Mouse (Mus musculus): ENCODE results near the gene Prkch.

The Prkch gene

GRCm38 (mm10) chr12:73685875-73686274 lies 101.3 kb downstream of the Prkch start:
- Histone ChIP-seq H3K9me3 (ENCODE audit: low read length) (no peaks in the 10 kb centered on the region), H3K4me1 (replicated peaks; ENCODE audit: low read depth, low read length) (no peaks in the 10 kb centered on the region), H3K27me3 (ENCODE audit: insufficient read depth, low read length) (no peaks in the 10 kb centered on the region)

GRCm38 (mm10) chr12:73686456-73686855 lies 101.9 kb downstream of the Prkch start:
- Histone ChIP-seq H3K4me3 (replicated peaks; ENCODE audit: low read length) (no peak overlapping the region), H3K4me1 (replicated peaks; ENCODE audit: low read depth, low read length) (no peaks in the 10 kb centered on the region), H3K36me3 (ENCODE audit: insufficient read depth, low read length) (no peaks in the 10 kb centered on the region), H3K27me3 (ENCODE audit: insufficient read depth, low read length) (no peaks in the 10 kb centered on the region), H3K9me3 (ENCODE audit: low read length) (no peaks in the 10 kb centered on the region)
- TF ChIP-seq CTCF (conservative IDR thresholded peaks at IDR 0.05; ENCODE audit: low read length) (no peak), NANOG (IDR thresholded peaks at IDR 0.05; ENCODE audit: borderline replicate concordance, low read length) (no peak), POU5F1 (IDR thresholded peaks at IDR 0.05; ENCODE audit: borderline replicate concordance, low read length) (no peak)

More at GRCm38 (mm10) chr12:73685875-73686274, 101.3 kb downstream of the Prkch start:
- H3K36me3 ChIP-seq (ENCODE audit: insufficient read depth, low read length) = no peaks in the 10 kb centered on the region
- TF ChIP-seq POU5F1 (IDR thresholded peaks at IDR 0.05; ENCODE audit: borderline replicate concordance, low read length) = no peak
- TF ChIP-seq NANOG (IDR thresholded peaks at IDR 0.05; ENCODE audit: borderline replicate concordance, low read length) = no peak
- no peak for TF ChIP-seq CTCF (conservative IDR thresholded peaks at IDR 0.05; ENCODE audit: low read length)
- H3K4me3 ChIP-seq (replicated peaks; ENCODE audit: low read length) = no peak overlapping the region

- no peaks in the 10 kb centered on the region for H3K27me3 ChIP-seq (ENCODE audit: insufficient read depth, low read length)
- no peaks in the 10 kb centered on the region for H3K9me3 ChIP-seq (ENCODE audit: low read length)
- H3K4me3 ChIP-seq (replicated peaks; ENCODE audit: low read length) = no peak overlapping the region
- TF ChIP-seq NANOG (IDR thresholded peaks at IDR 0.05; ENCODE audit: borderline replicate concordance, low read length) (no peak), CTCF (conservative IDR thresholded peaks at IDR 0.05; ENCODE audit: low read length) (no peak), POU5F1 (IDR thresholded peaks at IDR 0.05; ENCODE audit: borderline replicate concordance, low read length) (no peak)
- H3K36me3 ChIP-seq (ENCODE audit: insufficient read depth, low read length) = no peaks in the 10 kb centered on the region
- no peaks in the 10 kb centered on the region for H3K4me1 ChIP-seq (replicated peaks; ENCODE audit: low read depth, low read length)
These were observed 102.8 kb downstream of the Prkch start for GRCm38 (mm10) chr12:73687077-73688035.

- Histone ChIP-seq H3K36me3 (ENCODE audit: insufficient read depth, low read length) (no peaks in the 10 kb centered on the region), H3K9me3 (ENCODE audit: low read length) (no peaks in the 10 kb centered on the region), H3K27me3 (ENCODE audit: insufficient read depth, low read length) (no peaks in the 10 kb centered on the region), H3K4me3 (replicated peaks; ENCODE audit: low read length) (no peak overlapping the region), H3K4me1 (replicated peaks; ENCODE audit: low read depth, low read length) (peaks cover 4% of the 10 kb centered on the region)
- no peak for TF ChIP-seq CTCF (conservative IDR thresholded peaks at IDR 0.05; ENCODE audit: low read length)
- TF ChIP-seq NANOG (IDR thresholded peaks at IDR 0.05; ENCODE audit: borderline replicate concordance, low read length) = no peak
- no peak for TF ChIP-seq POU5F1 (IDR thresholded peaks at IDR 0.05; ENCODE audit: borderline replicate concordance, low read length)
These were observed 107.7 kb downstream of the Prkch start for GRCm38 (mm10) chr12:73692321-73692720.

GRCm38 (mm10) chr12:73693347-73693746 lies 108.8 kb downstream of the Prkch start:
- H3K27me3 ChIP-seq (ENCODE audit: insufficient read depth, low read length) = no peaks in the 10 kb centered on the region
- no peak overlapping the region for H3K4me3 ChIP-seq (replicated peaks; ENCODE audit: low read length)
- no peaks in the 10 kb centered on the region for H3K9me3 ChIP-seq (ENCODE audit: low read length)
- no peaks in the 10 kb centered on the region for H3K36me3 ChIP-seq (ENCODE audit: insufficient read depth, low read length)
- TF ChIP-seq CTCF (conservative IDR thresholded peaks at IDR 0.05; ENCODE audit: low read length) (peak; percentile 65), POU5F1 (IDR thresholded peaks at IDR 0.05; ENCODE audit: borderline replicate concordance, low read length) (no peak)
- H3K4me1 ChIP-seq (replicated peaks; ENCODE audit: low read depth, low read length) = peaks cover 4% of the 10 kb centered on the region

GRCm38 (mm10) chr12:73694690-73695089 lies 110.1 kb downstream of the Prkch start:
- Histone ChIP-seq H3K36me3 (ENCODE audit: insufficient read depth, low read length) (no peaks in the 10 kb centered on the region), H3K4me1 (replicated peaks; ENCODE audit: low read depth, low read length) (peaks cover 4% of the 10 kb centered on the region), H3K9me3 (ENCODE audit: low read length) (no peaks in the 10 kb centered on the region), H3K27me3 (ENCODE audit: insufficient read depth, low read length) (no peaks in the 10 kb centered on the region), H3K4me3 (replicated peaks; ENCODE audit: low read length) (0 out of 2 replicates have a peak overlapping the region, but pooled peaks have one; percentile 8)
- no peak for TF ChIP-seq POU5F1 (IDR thresholded peaks at IDR 0.05; ENCODE audit: borderline replicate concordance, low read length)
- no peak for TF ChIP-seq CTCF (conservative IDR thresholded peaks at IDR 0.05; ENCODE audit: low read length)
- TF ChIP-seq NANOG (IDR thresholded peaks at IDR 0.05; ENCODE audit: borderline replicate concordance, low read length) = no peak

- no peaks in the 10 kb centered on the region for H3K9me3 ChIP-seq (ENCODE audit: low read length)
- no peaks in the 10 kb centered on the region for H3K27me3 ChIP-seq (ENCODE audit: insufficient read depth, low read length)
- H3K36me3 ChIP-seq (ENCODE audit: insufficient read depth, low read length) = no peaks in the 10 kb centered on the region
- peaks cover 4% of the 10 kb centered on the region for H3K4me1 ChIP-seq (replicated peaks; ENCODE audit: low read depth, low read length)
- H3K4me3 ChIP-seq (replicated peaks; ENCODE audit: low read length) = 0 out of 2 replicates have a peak overlapping the region, but pooled peaks have one; percentile 8
- TF ChIP-seq NANOG (IDR thresholded peaks at IDR 0.05; ENCODE audit: borderline replicate concordance, low read length) = no peak
- no peak for TF ChIP-seq CTCF (conservative IDR thresholded peaks at IDR 0.05; ENCODE audit: low read length)
- TF ChIP-seq POU5F1 (IDR thresholded peaks at IDR 0.05; ENCODE audit: borderline replicate concordance, low read length) = no peak
These were observed 110.5 kb downstream of the Prkch start for GRCm38 (mm10) chr12:73695110-73695509.

- Histone ChIP-seq H3K4me1 (replicated peaks; ENCODE audit: low read depth, low read length) (peaks cover 4% of the 10 kb centered on the region), H3K9me3 (ENCODE audit: low read length) (no peaks in the 10 kb centered on the region), H3K27me3 (ENCODE audit: insufficient read depth, low read length) (no peaks in the 10 kb centered on the region), H3K36me3 (ENCODE audit: insufficient read depth, low read length) (no peaks in the 10 kb centered on the region), H3K4me3 (replicated peaks; ENCODE audit: low read length) (no peak overlapping the region)
- TF ChIP-seq POU5F1 (IDR thresholded peaks at IDR 0.05; ENCODE audit: borderline replicate concordance, low read length) (no peak), NANOG (IDR thresholded peaks at IDR 0.05; ENCODE audit: borderline replicate concordance, low read length) (no peak), CTCF (conservative IDR thresholded peaks at IDR 0.05; ENCODE audit: low read length) (no peak)
These were observed 111.5 kb downstream of the Prkch start for GRCm38 (mm10) chr12:73696084-73696483.

Measured in E14TG2a.4 (cell line).